Mouse (Mus musculus) CD4-positive, CD25-positive, alpha-beta regulatory T cell, adult 4 months (primary cell): ENCODE measurements around the gene Glrp1. TPM values are rescaled to one million over a fixed set of nuclear protein-coding genes. Genes with fewer than 3 reads are reported as not detected.

ENCODE experiments used
- ATAC-seq: one replicate; pipeline ENCODE4 v1.8.0; 2017
- polyA plus RNA-seq, 2 experiments: library from polyadenylated mRNA; unstranded; fragments of 100-300 nt; shearing (Covaris generic); gene quantifications; one replicate each; pipeline ENCODE4 v1.2.1; 2017

Gene Glrp1
- not detected for polyA plus RNA-seq

DNA sequence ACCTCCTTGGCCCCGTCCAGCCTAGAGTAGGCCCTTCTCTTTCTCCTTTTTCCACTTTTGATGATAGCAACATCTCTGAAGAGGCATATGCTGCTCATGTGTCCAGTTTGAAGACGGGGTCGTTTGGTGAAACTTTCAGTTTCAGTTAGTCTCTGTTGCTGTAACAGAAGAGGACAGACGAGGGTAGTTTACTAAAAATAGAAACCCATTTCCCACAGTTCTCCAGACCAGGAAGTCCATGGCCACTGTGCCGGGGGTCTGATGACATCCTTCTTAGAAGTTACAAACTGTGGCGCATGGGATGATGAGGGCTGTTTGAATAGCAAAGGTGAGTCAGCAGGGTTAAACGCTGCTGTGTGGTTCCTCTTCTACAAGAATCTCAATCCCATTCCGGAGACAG lies at the start of gene Glrp1:
TSS of gene Glrp1 (minus strand) at position 278 of the 400 bp plus-strand sequence.
- ATAC-seq = no peak

DNA sequence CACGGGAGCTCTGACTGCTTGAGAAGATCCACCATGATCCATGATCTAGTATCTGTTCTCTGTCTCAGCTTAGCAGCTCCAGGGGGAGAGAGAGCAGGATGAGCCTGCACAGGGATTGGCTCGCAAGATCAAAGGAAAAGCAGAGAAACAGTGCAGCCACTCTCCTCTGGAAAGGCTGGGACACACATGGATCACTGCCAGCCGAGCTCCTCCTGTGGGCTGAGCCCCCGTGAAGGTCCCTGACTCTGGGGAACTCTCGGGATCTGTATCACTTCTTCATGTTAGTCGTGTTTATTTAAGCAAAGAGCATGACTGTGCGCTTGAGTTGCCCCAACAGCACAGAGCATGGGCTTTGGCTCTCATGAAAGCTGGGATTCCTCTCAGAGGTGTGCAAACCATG lies 49.4 kb upstream of the Glrp1 start:
- ATAC-seq = no peak

DNA sequence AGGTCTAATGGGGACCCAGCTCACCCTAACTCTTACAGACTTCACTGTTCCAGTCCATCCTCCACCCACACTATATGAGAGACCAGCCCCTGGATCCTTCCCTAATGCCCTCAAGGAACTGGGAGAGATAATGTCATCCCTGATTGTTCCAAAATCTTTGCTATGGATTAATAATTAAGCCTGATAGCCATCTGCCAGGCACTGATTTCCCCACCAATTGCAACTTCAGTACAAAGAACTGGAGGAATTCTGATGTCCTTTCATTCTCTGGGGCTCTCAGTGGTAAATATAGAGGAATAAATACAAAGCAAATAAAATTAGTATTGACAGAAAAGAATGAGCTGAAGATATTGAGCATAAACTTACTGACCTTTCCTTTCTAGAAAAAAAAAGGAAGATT lies 48.9 kb upstream of the Glrp1 start:
- no peak for ATAC-seq

DNA sequence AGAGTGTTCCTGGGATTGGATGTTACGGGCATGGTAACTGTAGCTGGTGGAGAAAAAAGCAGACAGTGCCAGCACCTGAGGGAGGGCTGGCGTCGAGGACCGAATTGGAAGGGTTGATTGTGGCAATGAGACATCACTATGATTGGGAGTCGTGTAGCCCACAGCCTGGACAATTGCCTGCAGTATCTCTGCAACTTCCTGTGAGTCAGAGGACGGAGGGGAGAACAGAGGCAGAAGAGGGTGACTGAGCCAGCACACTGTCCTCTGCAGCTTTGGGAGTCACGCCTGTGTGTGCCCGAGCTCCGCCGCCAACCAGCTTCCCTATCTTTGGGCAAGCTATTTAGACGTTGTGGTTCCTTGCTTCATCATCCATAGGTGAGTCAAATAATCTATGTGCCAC lies 46.5 kb upstream of the Glrp1 start:
- no peak for ATAC-seq

DNA sequence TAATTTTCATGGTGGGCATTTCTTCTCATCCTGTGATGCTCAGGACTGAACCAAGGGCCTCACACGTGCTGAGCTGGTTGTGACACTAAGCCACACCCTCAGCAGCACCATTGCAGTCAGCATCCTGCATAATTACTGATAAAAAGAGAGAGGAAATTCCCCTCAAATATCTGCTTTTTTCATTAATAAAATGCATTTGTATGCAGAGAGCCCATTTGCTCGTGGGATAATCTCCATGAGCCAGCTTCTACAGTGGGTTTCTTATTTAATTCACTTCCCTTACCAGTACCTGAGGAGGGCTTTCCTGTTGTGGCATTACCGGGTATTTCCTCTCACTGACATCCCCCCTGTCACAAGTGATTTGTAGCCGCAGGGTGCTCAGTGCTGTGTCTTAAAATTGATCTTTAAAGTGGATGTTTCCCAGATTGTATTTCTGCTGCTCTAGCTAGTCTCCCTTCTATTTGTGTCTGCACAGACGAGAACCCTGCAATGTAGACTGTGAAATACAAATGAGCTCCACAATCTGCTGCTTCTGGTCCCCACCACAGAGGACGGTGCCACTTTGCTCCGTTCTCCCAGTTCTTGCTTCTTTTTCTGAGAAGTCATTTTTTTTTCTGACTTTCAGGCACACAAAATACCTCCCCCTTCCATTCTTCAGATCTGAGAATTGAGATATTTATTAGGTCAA lies 43.8 kb upstream of the Glrp1 start:
- ATAC-seq = peak; percentile 80

DNA sequence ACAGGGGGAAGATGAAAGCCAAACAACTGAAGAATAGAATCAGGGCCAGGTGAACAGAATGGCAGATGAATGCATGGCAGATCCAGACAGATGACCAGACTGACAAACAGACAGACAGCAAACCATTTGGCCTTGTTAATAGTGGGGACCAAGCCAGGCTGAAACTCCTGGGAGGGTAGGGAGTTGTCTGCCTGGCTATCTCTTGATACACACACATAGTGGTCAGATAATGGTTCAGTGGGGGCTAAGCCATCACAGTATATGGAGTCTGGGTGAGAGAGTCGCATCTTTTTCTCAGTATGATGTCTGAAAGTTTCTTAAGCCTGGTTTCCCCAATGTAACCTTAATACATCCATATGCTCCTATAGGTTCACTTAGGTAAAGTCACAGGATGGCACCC lies 39.4 kb upstream of the Glrp1 start:
- ATAC-seq = no peak

DNA sequence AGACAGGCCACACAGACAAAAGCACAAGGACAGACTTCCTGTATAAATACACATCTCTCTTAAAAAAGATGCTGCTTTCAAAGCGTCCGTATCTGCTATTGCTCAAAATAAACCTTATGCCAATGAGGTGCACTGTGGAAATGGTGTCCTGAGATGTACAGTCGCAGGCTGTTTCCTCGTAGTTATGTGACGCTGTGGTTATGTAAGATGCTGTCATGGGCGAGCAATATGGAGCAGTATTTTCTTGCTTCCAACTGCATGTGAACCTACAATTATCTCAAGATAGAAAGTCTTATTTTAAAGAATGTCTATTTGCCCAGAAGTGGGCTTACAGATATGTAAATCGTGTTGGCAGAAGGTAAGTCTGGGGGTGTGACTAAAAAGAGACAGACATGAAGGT lies 37.3 kb upstream of the Glrp1 start:
- ATAC-seq = no peak

DNA sequence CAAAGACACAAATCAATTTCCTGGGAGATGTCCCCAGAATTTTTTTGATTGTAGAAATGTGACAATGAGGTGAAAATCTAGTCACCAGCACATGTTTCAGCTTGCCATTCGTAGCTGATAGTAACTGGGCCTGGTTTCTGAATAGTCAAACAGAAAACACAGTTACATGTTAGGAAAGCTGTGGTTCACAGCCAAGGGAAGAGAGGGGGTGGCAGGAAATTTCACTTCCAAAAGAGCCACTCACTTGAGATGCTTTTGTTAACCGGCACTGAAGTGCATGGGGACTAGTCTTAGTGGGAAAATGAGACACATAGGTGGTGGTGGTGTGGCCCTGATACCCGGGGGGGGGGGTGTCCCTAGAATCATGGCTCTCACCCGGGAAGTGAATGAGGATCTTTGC lies 33.7 kb upstream of the Glrp1 start:
- no peak for ATAC-seq

DNA sequence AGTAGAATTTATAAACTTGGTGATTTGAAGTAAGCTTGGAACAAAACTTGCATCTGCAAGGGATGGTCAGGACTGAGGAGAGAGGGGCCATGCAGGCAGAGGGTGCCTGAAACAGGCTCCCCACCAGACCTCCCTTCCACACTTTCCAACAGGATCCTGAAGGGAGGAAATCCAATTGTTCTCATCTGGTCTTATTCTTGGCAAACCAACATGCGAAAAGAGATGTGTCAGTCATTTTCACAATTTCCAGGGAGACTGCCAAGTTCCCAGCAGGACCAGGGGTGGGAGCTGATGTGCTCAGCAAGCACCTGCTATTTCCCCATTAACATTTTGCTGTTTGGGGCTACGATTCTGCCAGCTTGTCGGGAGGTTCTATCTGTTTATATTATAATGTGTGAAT lies 30.0 kb upstream of the Glrp1 start:
- no peak for ATAC-seq

DNA sequence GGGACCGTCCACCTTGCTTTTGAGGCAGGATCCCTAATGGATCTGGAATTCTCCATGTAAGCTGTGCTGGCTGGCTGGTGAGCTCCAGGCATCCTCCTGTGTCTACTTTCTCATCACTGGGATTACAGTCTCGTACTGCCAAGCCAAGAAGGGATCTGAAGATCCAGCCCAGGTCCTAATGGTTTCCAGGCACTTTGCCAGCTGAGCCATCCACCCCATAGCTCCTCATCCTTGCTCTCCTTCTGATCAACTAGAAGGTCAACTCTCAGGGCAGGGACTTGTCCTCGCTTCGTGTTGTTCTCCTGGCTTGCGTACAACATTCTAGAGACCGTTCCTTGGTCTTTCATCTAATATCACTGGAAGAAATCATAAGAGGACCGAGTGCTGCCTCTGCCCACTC lies 29.4 kb upstream of the Glrp1 start:
- no peak for ATAC-seq

DNA sequence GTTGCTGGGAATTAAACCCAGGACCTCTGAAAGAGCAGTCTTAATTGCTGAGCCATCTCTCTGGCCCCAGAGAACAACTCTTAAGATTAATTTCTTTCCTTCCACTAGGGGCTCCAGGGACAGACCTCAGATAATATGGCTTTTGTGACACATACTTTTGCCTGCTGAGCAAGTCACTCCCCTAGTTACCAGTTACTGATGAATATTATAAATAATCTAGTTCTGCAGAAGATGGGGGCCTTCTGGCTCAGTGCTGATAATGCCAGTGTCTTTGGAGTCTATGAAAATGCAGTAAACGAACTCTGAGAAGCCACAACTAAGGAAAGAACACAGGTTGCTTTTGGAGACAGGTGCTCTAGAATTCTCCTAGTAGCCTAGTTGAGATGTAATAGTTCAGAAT lies 26.4 kb upstream of the Glrp1 start:
- no peak for ATAC-seq

DNA sequence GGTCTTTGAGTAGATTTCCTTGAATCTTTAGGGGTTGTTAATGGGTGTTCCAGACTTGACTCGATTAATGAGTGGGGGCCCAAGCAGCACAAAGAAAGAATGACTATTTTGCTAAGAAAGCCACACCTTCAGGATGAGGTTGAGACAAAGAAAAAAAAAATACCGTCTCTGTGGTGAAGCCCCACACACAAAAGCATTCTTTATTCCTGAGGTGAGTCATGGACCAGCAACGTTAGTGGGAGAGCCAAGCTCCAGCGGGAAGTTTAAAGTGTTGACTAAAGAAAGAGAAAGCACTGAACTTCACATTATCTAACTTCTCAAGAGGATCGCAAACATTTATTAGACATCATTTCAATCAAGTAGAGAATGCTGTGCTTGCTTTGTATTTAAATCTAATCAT lies 24.2 kb upstream of the Glrp1 start:
- no peak for ATAC-seq

DNA sequence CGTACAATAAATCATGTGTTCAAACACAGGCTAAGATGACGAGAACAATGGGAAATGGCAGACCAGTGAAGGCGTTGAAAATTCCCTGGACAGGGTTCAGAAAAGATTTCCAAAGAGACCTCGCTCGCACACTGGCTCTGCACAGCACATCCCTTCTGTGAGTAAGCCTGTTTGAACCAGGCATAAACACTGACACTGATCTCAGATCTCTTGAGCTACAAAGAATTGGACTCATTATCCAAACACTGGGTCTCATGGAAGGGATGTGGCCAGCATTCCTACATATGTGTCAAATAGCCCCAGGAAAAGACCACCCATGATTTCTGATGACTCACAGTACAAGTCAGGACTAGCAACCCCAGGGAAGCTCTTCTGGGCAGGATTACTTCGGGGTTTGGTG lies 16.3 kb upstream of the Glrp1 start:
- ATAC-seq = no peak

DNA sequence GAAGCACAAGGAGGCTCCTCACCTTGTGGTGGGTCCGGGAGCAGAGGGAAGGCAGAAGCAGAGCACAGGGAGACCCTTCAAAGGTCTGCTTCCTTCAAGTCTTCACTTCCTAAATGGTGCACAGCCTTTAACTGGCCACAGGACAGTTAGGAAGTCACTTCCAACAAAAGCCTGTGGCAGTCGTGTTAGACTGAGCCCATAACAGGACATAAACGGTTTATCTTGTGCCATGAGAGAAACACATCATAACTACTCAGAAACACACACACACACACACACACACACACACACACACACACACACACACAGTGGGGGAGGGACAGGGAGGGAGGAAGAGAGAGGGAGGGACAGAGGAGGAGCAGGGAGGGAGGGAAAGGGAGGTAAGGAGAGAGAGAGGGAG lies 15.8 kb upstream of the Glrp1 start:
- ATAC-seq = no peak

DNA sequence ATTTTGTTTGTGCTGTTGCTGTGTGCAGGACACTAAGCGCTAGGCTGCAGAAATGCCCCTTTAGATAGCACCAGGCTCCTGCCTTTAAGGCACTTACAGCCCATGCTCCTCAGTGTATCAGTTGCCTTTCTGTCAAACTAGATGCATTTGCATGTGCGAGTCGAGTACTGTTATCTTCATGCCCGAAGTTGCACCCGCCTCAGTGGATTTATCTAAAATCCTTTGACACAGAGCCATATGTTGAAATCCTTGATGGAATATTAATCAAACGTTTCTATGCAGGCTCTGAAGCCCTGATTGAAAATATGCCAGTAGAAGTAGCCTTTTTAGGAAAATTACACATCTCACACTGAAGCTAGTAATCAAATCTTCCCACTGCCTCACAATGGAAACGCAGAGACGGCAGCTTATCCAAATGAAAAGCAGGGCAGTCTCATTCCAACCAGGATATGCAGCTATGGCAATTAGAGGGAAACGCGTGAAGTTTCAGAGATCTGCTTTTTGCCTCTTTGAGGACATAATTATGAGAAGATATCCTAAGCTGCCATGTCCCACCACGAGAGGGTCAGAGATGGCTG lies 11.4 kb upstream of the Glrp1 start:
- ATAC-seq = no peak

DNA sequence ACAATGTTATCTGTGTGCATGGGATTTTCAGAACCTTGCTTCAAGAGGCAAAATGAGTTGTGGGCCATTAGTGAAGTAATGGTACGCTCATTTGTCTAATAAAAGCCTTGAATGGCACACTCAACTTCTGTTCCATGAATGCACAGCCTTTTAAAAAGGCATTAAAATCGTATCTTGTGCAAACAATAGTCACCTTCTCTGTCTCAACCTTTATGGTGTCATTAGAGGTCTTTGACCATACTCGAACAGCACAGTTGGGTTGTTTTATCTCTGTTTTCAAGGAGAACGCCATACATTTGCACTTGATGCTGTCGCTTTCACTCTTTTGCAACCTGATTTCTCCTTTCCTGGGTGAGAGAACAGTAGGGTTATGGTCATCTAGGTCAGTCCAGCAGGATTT lies 3.7 kb upstream of the Glrp1 start:
- no peak for ATAC-seq

DNA sequence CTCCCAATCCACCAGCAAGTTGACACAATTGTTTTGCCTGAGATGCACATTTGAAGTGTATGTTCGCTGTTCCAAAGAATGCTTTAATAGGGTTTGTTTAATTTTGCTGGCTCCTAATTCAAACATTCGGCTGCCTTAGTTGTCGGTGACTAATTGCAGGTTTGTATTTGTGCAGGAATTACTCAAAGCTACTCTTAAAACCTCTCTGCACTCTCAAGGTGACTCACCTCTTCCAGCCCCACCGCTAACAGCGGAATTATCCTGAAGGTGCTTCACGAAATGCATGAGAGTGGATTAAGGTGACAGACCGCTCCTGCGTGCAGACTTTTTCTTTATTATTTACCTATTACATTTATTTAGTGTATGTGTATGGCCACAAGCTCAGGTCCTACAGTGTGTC lies 2.0 kb downstream of the Glrp1 start:
- ATAC-seq = no peak

DNA sequence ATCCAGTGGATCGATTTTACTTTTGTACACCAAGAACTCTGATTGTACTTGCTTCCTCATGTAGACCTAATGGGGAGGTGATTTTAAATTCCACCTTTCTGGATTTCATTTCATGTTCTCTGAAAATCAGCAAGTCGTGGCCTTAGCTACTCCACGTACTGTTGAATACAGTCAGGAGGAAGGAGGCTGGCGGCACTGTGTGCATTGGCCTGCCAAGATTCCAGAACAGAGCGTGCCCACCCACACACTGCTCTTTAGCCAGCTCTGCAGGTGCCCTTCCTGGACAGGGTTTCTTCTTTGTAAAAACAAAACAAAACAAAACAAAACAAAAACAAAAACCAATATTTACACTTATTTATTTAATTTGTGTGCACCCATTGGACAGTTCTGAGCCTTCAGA lies 2.7 kb downstream of the Glrp1 start:
- no peak for ATAC-seq

DNA sequence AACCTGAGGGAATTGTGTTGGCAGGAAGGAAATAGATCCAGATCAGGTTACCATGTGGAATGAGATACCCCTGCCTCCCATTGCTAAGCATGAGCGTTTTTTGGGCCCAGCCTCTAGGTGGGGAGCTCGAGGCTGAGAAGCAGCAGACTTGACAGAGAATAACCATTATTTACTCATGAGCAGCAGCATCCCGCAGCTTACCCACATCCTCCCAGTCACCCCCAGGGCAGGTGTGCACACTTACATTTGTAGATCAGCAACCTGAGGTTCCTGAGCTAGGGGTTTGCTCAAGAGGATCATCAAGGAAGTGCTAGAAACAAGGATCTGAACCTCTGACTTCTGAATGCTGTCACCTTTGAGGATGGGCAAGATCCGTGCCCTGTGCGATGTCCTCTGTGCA lies 3.5 kb downstream of the Glrp1 start:
- peak; percentile 61 for ATAC-seq

DNA sequence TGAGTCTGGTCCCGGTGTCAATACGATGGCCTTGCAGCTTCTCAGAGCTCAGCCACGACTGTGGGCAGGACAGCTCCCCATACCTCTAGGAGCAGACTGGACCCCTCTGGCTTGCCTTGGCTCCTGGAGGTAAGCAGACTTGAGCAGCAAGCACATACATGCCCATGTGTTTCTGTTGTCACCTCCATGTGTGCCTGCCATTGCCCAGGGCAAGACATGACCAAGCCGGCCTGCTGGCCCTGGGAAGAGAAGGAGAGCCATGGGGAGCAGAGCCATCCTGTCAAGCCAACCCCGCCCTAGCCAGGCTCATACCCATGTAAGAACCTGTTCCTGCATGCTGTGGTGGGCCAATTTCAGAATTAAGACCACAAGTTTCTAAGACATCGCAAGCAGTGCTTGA lies 4.2 kb downstream of the Glrp1 start:
- ATAC-seq = no peak

DNA sequence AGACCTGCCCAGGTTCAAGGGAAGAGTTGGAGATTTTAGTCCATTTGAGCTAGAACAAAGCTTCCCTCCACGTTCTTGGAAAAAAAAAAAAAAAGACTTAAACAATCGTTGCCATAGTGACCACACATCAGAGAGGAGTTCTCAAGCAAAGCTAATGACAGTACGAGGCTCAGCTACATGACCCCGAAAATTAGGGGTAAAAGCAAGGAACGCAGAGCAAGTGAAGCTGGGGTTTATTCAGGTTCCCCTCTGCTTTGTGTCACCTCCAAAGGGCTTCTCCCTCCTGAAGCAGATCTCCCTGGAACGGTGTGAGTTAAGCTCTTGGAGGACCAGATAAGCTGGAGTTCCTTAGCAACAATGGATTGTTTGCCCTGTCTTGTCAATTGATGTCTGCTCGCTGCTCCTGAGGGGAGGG lies 5.3 kb downstream of the Glrp1 start:
- no peak for ATAC-seq

DNA sequence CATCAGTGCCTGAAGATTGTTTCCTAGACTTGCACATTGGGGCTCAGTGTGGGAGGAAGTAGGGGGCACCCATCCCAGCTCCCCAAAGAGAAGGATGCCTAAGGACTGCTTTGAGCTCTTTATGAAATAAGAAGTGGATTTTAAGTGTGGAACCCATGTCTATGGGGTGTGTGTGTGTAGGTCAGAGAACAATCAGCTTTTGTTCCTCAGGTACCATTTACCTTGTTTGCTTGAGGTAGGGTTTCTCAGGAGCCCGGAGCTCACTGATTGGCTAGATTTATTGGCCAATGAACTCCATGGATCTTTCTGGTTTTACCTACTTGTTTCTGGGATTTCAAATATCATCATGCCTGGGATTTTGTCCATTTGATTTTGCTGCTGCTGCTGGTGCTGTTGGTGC lies 7.0 kb downstream of the Glrp1 start:
- no peak for ATAC-seq

DNA sequence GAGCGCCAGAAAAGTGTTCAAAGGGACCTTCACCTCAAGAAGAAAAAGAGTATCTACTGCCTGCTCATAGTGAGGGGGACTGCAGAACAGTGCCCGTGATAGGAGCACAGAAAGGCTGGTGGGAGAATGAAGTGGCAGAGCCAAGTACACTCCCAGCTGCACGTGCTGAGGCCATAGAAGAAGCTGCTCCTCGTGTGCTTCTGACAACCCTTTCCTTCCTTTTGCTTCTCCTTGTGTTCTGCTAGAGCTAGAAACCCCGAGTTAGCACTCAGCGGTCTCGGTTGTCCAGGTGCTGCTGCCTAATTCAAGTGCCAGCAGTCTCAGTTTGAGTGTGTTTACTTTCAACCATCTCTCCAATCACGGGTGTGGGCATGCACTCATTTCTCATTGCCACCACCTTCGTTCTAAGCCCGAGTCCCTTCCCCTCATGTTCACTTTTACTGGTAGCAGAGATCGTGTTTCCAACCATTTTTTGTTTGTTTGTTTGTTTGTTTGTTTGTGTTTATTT lies 10.6 kb downstream of the Glrp1 start:
- no peak for ATAC-seq

DNA sequence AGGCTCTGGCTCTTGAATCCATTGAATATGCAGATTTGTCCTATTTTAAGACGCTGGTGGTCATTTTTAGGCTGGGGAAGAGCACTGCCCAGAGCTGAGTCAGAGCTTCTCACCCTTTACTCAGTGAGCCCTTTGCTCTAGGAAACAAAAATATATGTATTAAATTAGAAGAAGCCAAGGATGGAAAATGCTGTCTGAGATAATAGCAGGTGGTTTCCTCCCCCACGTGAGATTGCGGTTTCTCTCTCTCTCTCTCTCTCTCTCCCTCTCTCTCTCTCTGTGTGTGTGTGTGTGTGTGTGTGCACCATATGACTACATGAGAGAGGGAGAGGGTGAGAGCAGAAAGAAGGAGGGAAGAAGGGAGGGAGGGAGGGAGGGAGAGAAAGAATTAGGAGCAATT lies 12.5 kb downstream of the Glrp1 start:
- peak; percentile 70 for ATAC-seq

DNA sequence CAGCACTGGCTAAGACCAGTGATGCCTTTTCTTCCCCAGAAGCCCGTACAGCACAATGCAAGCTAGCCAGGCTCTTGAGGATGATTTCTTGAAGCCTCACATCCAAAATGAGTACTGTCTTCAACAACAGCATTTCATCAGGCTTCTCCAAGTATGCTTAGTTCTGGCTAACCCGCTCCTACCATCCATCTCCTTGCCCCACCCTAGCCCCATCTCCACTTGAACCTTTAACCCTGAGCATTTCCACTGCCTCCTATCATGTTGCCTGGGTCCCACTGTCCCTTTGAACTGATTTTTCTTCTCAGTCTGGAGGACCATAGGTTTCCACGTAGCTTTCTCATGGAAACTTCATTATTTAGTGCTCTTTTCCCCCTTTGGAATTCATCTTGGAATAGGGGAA lies 17.5 kb downstream of the Glrp1 start:
- ATAC-seq = no peak
